Mouse (Mus musculus) gonadal fat pad, adult 2 months (tissue): Measurements from ENCODE around the gene Ripk4. TPM values are rescaled to one million over a fixed set of nuclear protein-coding genes. Genes with fewer than 3 reads are reported as not detected.

ENCODE experiments used
- DNase-seq: peaks from one replicate; pipeline ENCODE4 v3.0.0-alpha.2; 2012; ENCODE audit warnings: low read depth
- polyA plus RNA-seq: library from polyadenylated mRNA; depleted of rRNA; stranded (reverse); fragments of >200 nt; gene quantifications from 2 replicates; pipeline ENCODE4 v1.2.3, GENCODE M21; 2012; rRNA removed

The Ripk4 gene
- polyA plus RNA-seq = 16.5 and 17.0 TPM in 2 replicates

GRCm38 (mm10) chr16:97763061-97763989 is at the start of gene Ripk4:
Gene Ripk4 (minus strand): TSS chr16:97763787.
- DNase-seq = no peak

DNA sequence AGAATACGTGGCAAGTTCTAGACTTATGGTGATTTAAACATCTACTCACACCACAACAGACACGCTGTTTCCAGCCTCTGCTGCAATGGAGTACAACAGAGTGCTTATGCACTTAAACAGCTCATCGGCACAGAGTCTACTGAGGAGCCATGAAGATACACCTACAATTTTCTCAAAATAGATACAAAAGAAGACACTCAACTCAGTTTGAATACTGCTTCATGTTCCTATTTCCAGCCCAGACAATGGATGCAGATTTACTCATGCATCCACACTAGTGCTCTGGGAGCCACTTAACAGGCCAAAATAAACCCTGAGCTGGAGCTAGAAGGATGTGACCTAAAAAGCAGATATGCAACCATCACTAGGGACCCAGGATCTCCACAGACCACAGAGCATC is 45.3 kb upstream of the Ripk4 start:
- DNase-seq = no peak

DNA sequence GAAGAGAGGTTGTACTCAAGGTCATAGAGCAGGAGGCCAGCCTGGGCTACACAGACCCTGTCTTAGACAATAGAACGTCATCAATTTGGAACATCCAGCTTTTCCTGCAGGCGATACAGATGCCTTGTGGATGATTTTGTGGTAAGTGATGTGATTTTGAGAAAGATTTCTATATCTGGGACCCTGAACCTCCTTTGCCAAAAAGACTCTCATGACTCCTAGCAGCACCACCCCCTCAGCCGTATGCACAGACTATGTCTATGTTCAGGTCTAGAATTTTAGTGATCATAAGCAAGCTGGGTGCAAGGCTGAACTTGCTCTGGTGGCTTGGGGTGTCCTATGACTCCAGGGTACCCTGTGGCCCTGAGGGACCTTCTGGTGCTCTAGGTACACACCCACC is 42.1 kb upstream of the Ripk4 start:
- DNase-seq = no peak

DNA sequence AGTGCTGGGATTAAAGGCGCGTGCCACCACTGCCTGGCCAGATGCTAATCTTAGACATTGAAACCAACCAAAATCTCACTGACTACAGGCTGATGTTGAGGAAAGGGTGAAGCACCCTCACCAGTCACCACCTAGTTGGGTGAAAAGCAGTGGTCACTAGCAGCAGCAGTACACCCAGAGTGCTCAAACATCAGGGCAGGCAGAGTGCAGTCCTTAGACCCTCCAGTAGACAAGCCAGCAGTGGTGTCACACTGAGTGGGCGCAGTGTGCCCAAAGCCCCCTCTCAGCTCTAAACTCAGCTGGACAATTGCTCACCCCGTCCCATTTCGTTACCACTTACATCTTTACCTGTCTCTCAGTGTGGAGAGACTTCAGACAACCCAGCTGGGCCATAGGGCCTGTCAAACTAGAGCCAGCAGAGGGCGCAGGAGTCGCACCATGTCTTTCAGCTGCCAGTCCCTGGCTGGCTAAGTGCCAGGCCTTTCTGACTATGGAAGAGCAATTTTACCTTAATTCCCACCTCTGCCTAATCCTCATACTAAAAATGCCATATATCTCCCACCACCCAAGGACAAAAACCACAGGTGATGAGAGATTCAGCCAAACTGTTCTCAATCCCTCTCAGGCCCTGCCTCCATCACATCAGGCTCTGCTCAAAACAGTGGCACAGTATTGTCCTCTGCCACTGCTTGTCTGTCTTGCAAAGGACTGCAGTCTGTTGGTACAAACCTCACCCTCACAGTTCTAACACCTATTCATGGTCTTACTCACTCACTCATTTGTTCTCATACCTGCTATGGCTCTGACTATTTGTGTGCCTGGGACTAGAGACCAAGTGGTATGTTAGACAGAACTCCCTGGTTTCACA is 41.3 kb upstream of the Ripk4 start:
- no peak for DNase-seq

DNA sequence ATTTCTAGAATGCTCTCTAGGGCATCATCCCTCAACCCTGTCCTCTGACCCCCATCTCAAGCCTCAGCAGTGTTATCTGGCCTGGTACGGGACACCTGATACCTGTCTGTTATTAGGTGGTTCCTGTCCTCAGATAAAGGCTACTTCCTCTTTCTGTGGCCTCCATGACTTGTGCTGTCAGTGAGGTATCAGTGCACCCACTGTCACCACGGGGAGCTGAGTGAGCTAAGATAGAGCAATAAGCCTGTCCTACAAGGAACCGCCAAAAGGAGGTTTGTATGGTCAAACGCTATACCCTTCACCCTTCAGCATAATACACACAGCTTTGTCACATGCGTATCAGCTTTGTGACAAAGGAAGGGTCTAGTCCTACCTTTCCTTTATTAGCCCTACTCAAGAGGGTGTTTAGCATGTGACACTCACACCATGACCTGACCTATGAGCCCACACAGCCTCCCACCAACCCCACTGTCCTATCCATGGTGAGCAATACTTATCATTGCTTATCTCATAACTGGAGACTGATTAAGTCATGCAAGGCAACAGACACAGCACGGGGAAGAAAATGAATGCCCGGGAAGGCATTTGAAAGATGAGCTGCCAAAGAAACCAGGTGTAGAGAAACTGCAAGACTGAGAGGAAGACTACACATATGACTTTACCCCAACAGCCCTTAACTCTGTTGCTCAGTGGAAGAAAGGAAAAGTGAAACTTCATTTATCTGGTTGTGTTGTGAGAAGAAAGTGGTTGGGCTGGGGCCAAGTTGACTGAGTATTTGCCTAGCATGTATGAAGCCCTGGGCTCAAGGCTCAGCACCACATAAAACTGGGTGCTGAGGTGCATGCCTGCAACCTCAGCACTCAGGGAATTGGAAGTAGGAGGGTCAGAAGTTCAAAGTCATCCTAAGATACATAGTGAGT is 34.6 kb upstream of the Ripk4 start:
- no peak for DNase-seq

GRCm38 (mm10) chr16:97797212-97797611 is 33.6 kb upstream of the Ripk4 start:
- no peak for DNase-seq

DNA sequence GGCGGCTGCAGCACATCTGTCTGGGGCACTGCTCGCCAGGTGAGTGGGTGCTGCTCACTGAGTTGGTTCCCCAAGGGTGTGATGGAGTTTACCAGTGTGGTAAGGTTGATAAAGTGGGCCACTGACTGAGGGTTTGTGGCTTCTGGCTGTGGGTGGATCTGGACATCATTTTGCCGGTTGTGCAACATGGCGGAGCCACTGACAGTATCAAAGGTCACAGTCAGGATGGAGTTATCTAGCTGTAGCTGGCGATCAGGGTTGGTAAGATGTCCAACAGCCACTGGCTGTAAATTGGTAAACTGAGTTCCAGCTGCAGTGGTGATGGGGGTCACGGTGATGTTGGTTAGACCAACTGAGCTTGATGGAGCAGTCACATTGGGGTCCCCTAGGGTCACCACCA is 30.7 kb upstream of the Ripk4 start:
- no peak for DNase-seq

GRCm38 (mm10) chr16:97783057-97783456 is 19.5 kb upstream of the Ripk4 start:
- DNase-seq = no peak

GRCm38 (mm10) chr16:97778353-97779025 is 14.9 kb upstream of the Ripk4 start:
- no peak for DNase-seq

GRCm38 (mm10) chr16:97766501-97766900 is 2.9 kb upstream of the Ripk4 start:
- no peak for DNase-seq

GRCm38 (mm10) chr16:97764626-97765025 is 1.0 kb upstream of the Ripk4 start:
- no peak for DNase-seq

DNA sequence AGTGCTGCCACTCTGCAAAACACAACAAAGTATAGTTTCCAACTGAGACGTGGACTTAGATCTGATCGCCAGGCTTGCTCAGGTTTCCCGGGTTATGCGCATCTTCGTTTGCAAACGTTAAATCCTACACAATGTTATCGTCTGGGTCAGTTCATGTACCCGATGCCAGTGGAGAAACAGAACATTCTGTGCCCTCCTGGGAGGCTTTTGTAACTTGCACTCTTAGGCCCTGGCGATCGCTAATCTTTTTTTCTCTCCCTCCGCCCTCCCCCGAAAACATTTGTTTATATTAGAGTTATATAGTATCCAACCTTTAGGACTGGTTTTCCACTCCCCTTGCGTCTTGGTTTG is 378 bp upstream of the Ripk4 start:
- DNase-seq = no peak

DNA sequence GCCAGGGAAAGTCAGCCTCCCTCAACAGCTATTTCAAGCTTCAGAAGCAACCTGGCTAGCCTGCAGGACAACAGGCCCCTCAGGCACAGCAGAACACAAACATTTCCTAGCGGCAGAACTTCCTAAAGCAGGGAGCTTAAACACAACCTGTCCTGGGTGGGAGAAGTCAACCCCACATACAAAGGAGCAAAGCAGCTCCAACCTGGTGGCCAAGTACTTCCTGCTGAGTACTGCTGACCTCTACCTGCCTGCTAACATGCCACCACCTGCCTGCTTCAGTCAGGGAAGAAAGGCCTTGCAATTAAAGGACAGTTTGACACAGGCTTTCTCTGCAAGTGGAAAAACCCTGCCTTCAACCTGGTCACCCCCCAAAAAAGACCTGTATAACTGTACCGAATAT is 1.8 kb downstream of the Ripk4 start:
- no peak for DNase-seq

DNA sequence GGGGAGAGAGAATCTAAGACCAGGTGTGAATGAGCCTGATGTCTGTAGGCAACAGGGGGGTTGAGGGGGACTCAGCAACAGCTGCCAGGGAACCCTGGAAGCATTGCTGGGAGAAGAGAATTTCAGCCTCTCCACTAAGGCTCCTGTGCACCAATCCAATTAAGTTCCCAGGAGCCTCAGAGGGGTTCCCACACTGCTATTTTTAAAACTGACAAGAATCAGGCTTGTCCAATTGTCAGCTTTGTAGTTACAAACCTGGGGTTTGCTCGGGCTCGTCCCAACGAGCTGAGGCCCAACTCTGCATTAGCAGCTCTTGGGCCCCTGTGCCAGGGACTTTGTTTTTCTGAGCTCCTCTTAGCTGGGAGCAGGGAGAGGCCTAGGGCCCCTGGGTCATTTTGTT is 3.9 kb downstream of the Ripk4 start:
- no peak for DNase-seq

GRCm38 (mm10) chr16:97758288-97758687 is 5.3 kb downstream of the Ripk4 start:
- DNase-seq = no peak

DNA sequence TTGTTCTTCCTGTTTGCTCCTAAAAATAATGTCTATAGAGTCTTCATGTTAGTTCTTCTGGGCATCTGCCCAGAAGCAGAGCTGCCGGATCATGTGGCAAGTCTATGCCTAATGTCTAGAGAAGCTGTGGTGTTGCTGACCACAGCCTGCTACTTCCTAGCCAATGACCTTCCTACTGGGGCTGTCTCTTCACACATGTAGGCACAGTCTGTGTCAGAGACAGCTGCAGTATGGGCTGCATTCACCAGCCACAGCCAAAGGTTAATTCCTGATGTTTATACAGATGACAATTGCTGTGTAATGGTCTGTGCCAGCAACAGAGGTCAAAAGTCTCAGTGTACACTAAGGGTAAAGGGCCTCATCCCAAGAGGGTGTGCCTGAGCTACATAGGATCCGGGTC is 7.1 kb downstream of the Ripk4 start:
- no peak for DNase-seq

GRCm38 (mm10) chr16:97752316-97752941 is 11.2 kb downstream of the Ripk4 start:
- DNase-seq = no peak

- peak; percentile 85 for DNase-seq
These were observed 11.7 kb downstream of the Ripk4 start for GRCm38 (mm10) chr16:97751884-97752283.

GRCm38 (mm10) chr16:97748421-97748820 is 15.2 kb downstream of the Ripk4 start:
- DNase-seq = no peak

GRCm38 (mm10) chr16:97738030-97738429 is 25.6 kb downstream of the Ripk4 start:
- DNase-seq = no peak

- no peak for DNase-seq
These were observed 27.0 kb downstream of the Ripk4 start for GRCm38 (mm10) chr16:97736562-97736961.
